Mouse (Mus musculus) gonadal fat pad, adult 2 months (tissue): ENCODE measurements around the gene Hnrnpa3. TPM values are rescaled to one million over a fixed set of nuclear protein-coding genes. Genes with fewer than 3 reads are reported as not detected.

Experiments
- DNase-seq: peaks from one replicate; pipeline ENCODE4 v3.0.0-alpha.2; 2012; ENCODE audit warnings: low read depth
- polyA plus RNA-seq: library from polyadenylated mRNA; depleted of rRNA; stranded (reverse); fragments of >200 nt; gene quantifications from 2 replicates; pipeline ENCODE4 v1.2.3, GENCODE M21; 2012; rRNA removed

Gene Hnrnpa3
- polyA plus RNA-seq, 1 experiment = 28.6 TPM

DNA sequence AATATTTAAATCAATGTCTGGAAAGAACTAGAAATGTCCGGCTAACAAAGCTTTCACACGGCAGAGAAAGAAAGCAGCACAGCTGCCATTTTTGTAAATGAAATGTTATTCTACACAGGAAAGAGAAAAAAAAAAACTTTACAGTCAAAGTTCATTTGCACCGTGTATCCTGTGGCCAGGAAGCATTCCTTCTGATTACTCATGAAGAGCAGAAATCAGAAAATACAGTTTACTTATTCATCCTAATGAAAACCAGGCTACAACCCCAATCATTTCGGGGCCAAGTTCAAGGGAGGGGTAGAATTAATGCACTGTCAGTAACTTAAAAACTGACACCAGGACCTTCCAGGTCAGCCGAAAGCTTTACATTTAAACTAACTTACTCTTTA, 43.5 kb downstream of the Hnrnpa3 start:
- no peak for DNase-seq

DNA sequence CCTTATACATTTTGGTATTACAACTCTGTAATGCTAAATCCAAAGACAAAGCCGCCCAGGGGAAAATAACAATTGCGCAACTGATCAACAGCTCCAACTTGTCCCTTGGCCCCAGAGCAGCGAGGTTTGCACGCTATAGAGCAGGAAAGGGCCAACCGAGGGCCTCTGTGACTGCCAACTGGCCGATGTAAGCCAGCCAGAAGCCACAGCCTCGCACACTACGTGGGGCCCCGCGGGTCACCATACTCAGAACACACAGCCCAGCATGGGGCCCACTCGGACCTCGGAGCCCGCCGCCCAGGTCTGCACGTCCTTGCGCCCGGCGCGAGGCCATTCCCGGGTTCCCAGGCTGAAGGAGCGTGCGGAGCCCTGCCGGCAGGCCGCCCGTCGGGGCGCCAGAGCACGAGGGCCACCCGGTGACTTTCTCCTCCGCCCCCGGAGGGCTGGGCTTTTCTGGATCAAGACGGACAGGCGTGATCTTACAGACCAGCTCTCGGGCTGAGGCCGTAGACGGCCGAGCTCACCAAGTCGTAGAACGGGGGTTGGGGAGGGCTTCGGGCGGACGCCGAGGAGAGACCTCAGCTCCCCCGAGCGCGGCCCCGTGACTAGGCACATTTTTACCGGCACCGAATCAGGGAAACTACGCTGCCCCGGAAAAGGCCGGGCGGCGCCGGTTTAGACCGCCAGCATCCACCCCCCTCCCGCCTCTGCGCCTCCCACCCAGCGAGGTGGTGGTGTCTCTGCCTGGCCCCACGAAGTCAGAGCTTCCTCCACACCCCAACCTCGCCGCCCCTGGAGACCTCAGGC, 44.5 kb downstream of the Hnrnpa3 start:
- DNase-seq = peak; percentile 96

DNA sequence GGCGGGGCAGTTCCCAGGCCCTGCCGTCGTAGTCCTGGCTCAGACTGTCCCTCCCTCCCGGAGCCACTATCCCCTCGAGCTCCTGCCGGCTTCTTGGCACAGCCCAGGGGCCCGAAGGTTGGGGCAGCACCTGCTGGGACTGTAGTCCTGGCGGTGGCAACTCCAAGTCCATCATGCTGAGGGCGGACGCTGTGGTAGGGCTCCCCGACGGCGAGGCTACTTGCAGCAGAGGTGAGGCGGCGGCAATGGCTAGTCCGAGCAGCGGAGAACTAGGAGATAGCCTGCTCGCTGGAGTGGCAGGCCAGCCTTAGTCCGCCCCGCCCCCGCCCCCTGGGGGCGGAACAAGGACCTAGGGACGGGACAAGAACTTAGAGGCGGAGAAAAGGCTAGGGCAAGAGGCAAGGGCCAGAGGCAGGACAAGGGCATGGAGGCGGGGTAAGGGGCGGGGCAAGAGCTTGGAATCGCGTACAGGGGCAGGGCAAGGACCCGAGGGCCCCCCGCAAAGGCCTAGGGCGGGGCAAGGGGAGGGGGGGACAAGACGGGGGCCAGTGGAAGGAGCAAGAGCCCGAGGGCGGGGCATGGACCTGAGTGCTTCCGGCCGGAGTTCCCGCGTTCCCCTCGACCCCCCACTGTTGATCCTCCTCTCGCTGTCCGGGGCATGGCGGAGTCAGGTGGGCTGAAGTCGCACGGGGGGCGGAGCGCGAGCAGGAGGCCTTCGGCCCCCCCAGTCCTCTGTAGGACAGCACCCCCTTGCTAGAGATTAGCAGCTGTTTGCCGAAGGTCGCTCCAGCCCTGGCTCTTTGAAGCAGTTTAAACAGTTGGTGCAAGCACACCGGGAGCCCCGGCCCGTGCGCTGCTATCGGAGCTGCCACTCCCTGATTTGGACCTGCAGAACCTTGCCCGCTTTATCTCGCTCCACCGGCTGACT, 45.4 kb downstream of the Hnrnpa3 start, which contains the start of gene Nfe2l2:
Gene Nfe2l2, minus strand, starts transcription at position 408 of the 928 bp plus-strand sequence.
- no peak for DNase-seq

DNA sequence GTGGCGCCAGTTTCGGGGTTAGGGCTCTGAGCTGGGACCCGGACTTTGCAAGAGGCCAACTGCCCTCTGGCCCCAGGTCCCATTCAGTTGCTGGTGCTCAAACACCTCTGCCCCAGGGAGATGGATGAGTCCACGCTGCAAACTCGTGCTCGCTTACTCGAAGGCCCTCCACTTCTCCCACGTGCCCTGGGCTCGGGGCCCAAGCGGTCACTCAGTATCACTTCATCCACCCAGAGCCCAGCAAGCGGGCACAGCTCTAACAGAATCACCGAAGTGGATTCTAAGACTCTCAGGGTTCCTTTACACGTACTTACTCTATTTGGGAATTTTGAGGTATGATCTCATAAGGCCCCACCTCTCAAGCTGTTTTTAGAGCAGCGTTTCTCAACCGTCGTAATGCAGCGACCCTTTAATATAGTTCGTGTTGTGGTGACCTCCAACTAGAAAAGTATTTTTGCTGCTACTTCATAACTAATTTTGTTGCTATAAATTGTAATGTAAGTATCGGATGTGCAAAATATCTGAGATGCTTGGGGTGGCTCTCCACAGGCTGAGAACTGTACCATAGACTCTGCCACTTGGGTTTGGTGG, 46.2 kb downstream of the Hnrnpa3 start:
- DNase-seq = no peak

DNA sequence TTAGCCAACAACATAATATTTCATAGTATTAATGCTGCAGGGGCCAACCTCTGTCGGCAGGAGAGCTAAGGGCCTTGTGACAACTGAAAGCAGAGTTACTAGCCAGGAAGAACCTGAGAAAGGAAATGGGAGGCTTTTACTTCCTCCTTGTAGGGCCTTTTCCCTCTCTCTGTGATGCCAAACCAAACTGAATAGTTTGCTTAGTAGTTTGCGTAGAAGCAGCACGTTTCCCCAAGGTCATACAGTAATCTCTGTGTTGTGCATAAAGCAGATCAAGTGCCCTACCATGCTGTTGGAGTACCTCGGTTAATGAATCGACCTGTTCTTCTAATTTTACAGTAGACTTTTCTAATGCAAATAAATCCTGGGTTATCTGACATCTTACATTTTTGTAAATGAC, 47.4 kb downstream of the Hnrnpa3 start:
- DNase-seq = no peak

DNA sequence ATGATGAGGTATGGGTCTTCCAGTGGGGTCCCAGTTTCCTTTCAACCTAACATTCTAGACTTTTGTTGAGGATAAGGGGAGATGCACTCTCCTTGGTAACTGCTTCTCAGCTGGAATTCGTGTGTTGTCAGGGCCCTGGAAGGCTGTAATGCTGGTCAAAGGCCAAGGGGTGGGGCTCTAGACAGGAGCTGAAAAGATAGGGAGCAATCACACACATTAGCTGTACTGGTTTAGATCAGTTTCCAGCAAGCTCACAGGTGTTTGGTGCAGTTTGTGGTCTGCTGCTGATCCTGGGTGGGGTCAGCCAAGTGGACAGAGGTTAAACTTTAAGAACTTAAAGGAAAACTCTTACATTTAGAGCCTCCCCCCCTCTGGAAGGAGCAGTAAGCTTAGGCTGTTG, 48.4 kb downstream of the Hnrnpa3 start:
- DNase-seq = no peak

DNA sequence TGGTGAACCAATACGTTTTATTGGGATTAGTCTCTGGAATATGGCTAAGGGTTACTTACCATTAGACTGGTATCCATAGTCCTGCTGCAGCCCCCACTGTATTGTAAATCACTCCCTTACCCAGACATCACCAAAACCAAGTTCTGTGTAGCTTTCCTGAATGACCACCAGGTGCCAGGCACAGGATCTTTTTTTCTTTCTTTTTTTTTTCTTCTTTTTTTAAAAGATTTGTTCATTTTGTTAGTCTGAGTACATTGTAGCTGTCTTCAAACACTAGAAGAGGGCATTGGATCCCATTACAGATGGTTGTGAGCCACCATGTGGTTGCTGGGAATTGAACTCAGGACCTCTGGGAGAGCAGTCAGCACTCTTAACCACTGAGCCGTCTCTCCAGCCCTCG, 54.0 kb downstream of the Hnrnpa3 start:
- DNase-seq = no peak

DNA sequence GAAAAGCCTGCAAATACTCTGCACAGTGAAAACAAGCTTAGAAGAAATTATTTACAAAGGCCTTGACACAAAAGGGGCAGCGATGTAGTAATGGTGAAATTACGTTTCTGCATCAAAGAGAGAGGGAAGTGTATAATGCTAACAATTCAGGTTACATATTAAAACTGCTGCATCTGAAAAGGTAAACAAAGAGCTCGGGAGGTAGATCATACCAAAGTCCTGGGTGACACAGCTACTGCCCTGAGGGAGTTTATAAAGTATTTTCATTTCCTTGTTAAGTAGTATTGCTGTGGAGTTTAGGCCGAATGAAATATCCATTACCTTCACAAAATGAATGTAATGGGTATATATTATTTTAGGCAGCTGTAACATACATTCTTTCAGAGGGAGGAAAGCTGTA, 55.7 kb downstream of the Hnrnpa3 start:
- DNase-seq = no peak

DNA sequence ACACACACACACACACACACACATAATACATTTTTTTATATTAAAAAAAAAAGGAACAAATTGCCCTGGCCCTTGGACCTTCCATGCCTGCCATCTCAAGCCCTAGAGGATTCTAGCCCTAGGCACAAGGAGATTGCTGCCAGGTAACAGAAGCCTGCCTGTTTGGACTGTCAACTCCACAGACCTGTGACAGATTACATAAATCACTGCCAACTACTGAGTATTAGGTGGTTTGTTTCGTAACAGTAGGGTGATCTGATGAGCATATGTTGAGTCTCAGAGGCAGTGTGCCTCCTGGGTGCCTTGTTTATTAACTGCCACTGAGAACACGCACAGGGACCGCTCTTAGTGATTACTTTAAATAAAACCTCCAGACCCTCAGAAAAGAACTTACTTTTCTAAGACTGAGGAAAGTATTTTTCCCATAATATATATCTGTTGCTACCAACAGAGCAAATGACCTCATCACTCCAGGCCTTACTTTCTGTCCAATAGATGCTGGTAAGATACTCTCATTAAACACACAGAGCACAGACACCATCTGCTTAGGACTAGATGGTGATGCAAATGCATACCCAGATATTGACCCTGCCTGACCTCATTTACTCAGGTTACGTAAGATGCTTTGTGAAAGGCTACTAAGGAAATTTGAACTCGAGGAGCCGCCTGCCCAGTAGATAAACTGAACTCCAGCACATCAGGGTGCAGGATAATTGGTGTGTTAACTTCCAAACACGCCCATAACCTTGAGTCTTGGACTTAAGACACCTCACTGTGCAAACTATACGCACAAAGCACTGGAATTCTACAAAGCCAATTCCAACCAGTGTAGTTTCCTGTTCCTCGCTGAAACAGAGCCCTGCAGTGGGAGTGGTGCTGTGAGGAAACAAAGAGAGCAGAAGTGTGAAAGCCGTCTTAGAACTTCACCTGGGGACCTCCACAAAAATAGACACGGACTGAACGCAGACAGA, 57.3 kb downstream of the Hnrnpa3 start:
- DNase-seq = no peak

Other genes with a start within 250 kb of the Hnrnpa3 start
- gene Nfe2l2, start 45.4 kb downstream of the Hnrnpa3 start, polyA plus RNA-seq = 50.0 and 57.4 TPM in 2 replicates
- gene Agps, start 172.9 kb downstream of the Hnrnpa3 start, polyA plus RNA-seq = 6.1 and 6.4 TPM in 2 replicates